Mouse (Mus musculus) C2C12 (cell line): Measurements from ENCODE around the gene Ctse.

Source experiments
- CEBPB ChIP-seq: IDR thresholded peaks from one replicate; pipeline ENCODE4 v1.6.1; 2011; ENCODE audit warnings: low read depth, mild to moderate bottlenecking, control low read depth, moderate library complexity
- CTCF ChIP-seq: IDR thresholded peaks from one replicate; pipeline ENCODE4 v1.5.1; 2011; ENCODE audit not compliant: control insufficient read depth, insufficient read depth, insufficient read length
- FOSL1 ChIP-seq: IDR thresholded peaks from one replicate; pipeline ENCODE4 v1.8.0; 2011; ENCODE audit warnings: mild to moderate bottlenecking, low read length; ENCODE audit not compliant: poor library complexity, insufficient read depth, severe bottlenecking
- MAX ChIP-seq: IDR thresholded peaks from one replicate; pipeline ENCODE4 v1.6.1; 2011; ENCODE audit warnings: mild to moderate bottlenecking, control low read depth
- MYOD1 ChIP-seq: IDR thresholded peaks from one replicate; pipeline ENCODE4 v1.6.1; 2011; ENCODE audit warnings: low read depth; ENCODE audit not compliant: control insufficient read depth, insufficient read length
- MYOG ChIP-seq: IDR thresholded peaks from one replicate; pipeline ENCODE4 v1.6.1; 2011; ENCODE audit not compliant: control insufficient read depth, insufficient read length; ENCODE audit errors: extremely low read depth
- USF1 ChIP-seq: IDR thresholded peaks from one replicate; pipeline ENCODE4 v1.6.1; 2011; ENCODE audit warnings: low read depth, mild to moderate bottlenecking, control low read depth, moderate library complexity

DNA sequence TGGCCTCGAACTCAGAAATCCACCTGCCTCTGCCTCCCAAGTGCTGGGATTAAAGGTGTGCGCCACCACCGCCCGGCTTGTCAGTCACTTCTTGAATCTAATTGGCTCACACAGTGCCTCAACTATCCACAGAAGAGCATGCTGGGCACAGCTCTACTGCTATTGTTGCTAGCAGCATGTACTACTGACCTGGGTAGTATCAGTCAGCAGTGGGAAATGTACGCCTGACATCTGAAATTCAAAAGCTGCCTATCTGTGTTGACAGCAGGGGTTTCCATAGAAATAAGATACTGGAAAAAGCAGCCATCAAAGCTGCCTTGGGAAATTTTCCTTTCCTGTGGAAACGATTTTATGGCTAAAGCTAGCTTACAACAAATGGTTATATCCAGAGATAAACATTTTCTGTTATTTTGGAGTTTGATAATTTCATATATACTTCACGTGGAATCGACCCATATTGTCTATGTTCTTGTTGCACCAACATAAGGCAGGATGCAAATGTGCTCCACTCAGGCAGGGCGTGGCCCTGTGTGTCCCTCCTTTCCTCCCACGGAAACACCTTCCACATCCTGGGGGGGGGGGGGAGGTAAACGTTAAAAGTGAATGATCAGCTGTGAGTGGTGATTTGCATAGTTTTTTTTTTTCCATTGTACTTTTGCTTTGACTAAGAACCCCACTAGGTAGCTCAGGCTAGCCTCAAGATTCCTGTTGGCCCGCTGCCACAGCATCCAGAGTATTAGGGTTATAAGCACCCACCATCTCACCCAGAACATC lies 14.8 kb downstream of the Ctse start:
- TF ChIP-seq CTCF = no peak
- no peak for TF ChIP-seq MAX
- no peak for TF ChIP-seq USF1
- TF ChIP-seq CEBPB = no peak
- no peak for TF ChIP-seq FOSL1
- no peak for TF ChIP-seq MYOG
- TF ChIP-seq MYOD1 = no peak
